Mouse (Mus musculus) kidney, postnatal 0 days (tissue): ENCODE data around the gene Slc4a10. TPM values are rescaled to one million over a fixed set of nuclear protein-coding genes. Genes with fewer than 3 reads are reported as not detected.

Experiments
- ATAC-seq: fragments of 200-750 bp; cut with Nextera tagmentation; replicated peaks from 2 replicates; pipeline ENCODE4 v1.8.0; 2017; ENCODE audit warnings: low read depth, moderate number of reproducible peaks, moderate TSS enrichment, moderate library complexity; ENCODE audit not compliant: low FRiP score
- DNase-seq: peaks from one replicate; pipeline ENCODE4 v3.0.0-alpha.2; 2016; ENCODE audit warnings: low spot score
- H3K27ac ChIP-seq: fragments of 300-500 bp; sonication (generic); 2 replicates; pipeline ENCODE4 v1.5.1; 2014; ENCODE audit warnings: mild to moderate bottlenecking
- H3K27me3 ChIP-seq: fragments of 300-500 bp; sonication (generic); 2 replicates; pipeline ENCODE4 v1.6.1; 2014; ENCODE audit warnings: low read length, mixed read lengths; ENCODE audit not compliant: insufficient read depth
- H3K36me3 ChIP-seq: fragments of 300-500 bp; sonication (generic); 2 replicates; pipeline ENCODE4 v1.6.1; 2014; ENCODE audit warnings: low read length, mixed read lengths; ENCODE audit not compliant: insufficient read depth
- H3K4me1 ChIP-seq: fragments of 300-500 bp; sonication (generic); replicated peaks from 2 replicates; pipeline ENCODE4 v1.6.1; 2014; ENCODE audit warnings: antibody characterized with exemption, low read length, mixed read lengths; ENCODE audit not compliant: insufficient read depth
- H3K4me2 ChIP-seq: fragments of 300-500 bp; sonication (generic); 2 replicates; pipeline ENCODE4 v1.6.1; 2014; ENCODE audit warnings: mild to moderate bottlenecking, low read length, moderate library complexity, mixed read lengths
- H3K4me3 ChIP-seq: fragments of 300-500 bp; sonication (generic); replicated peaks from 2 replicates; pipeline ENCODE4 v1.5.1; 2014; ENCODE audit warnings: low read depth, low read length
- H3K9ac ChIP-seq: fragments of 300-500 bp; sonication (generic); 2 replicates; pipeline ENCODE4 v1.6.1; 2014; ENCODE audit warnings: low read depth, low read length
- H3K9me3 ChIP-seq: fragments of 300-500 bp; sonication (generic); replicated peaks from 2 replicates; pipeline ENCODE4 v1.6.1; 2016; ENCODE audit warnings: low read length, inconsistent platforms, mixed read lengths
- CTCF ChIP-seq: IDR thresholded peaks from 2 replicates; pipeline ENCODE4 v1.5.1; 2016; ENCODE audit warnings: antibody characterized with exemption, low read depth, mild to moderate bottlenecking, moderate library complexity
- WGBS: fragments of 180-500 bp; shearing (Covaris S2); extraction: QIAGEN DNeasy Blood & Tissue Kit; methylation state at CpG from one replicate; pipeline ENCODE4 v1.1.7; 2014; 5-methylcytosine and 5-hydroxymethylcytosine counted together
- polyA plus RNA-seq: library from polyadenylated mRNA; unstranded; fragments of >200 nt; fragmentation: Nextera tagmentation; extraction: Ambion mirVana; gene quantifications from 2 replicates; pipeline ENCODE4 v1.2.1, GENCODE M21; 2015

Slc4a10 gene
- polyA plus RNA-seq, 1 experiment from 2014 or later = 0.38 TPM

- peak; percentile 60 for TF ChIP-seq CTCF
- DNase-seq (peak; percentile 53), ATAC-seq (no peak)
- no peak overlapping the region for H3K9ac ChIP-seq
- no peaks in the 10 kb centered on the region for H3K27me3 ChIP-seq
- WGBS = 0% methylated on average over 2 of the region's 2 CpGs
- H3K4me2 ChIP-seq = no peak overlapping the region
- H3K4me3 ChIP-seq = no peak overlapping the region
- H3K36me3 ChIP-seq = no peaks in the 10 kb centered on the region
- H3K27ac ChIP-seq = no peak overlapping the region
- H3K4me1 ChIP-seq = no peaks in the 10 kb centered on the region
- no peaks in the 10 kb centered on the region for H3K9me3 ChIP-seq
These were observed 239.6 kb downstream of the Slc4a10 start for GRCm38 (mm10) chr2:62285847-62286246.

- no peak overlapping the region for H3K27ac ChIP-seq
- H3K36me3 ChIP-seq = no peaks in the 10 kb centered on the region
- 80% methylated on average over 4 of the region's 4 CpGs for WGBS
- no peaks in the 10 kb centered on the region for H3K4me1 ChIP-seq
- DNase-seq (no peak), ATAC-seq (no peak)
- no peak overlapping the region for H3K4me2 ChIP-seq
- no peaks in the 10 kb centered on the region for H3K9me3 ChIP-seq
- no peaks in the 10 kb centered on the region for H3K27me3 ChIP-seq
- no peak for TF ChIP-seq CTCF
- H3K9ac ChIP-seq = no peak overlapping the region
- no peak overlapping the region for H3K4me3 ChIP-seq
These were observed 241.3 kb downstream of the Slc4a10 start for GRCm38 (mm10) chr2:62287532-62287931.

- Histone ChIP-seq H3K4me2 (no peak overlapping the region), H3K36me3 (no peaks in the 10 kb centered on the region), H3K4me3 (no peak overlapping the region), H3K27me3 (no peaks in the 10 kb centered on the region), H3K27ac (no peak overlapping the region), H3K9me3 (no peaks in the 10 kb centered on the region), H3K4me1 (no peaks in the 10 kb centered on the region), H3K9ac (no peak overlapping the region)
- no peak for TF ChIP-seq CTCF
- ATAC-seq = no peak
- DNase-seq = no peak
- WGBS = 50% methylated on average over 2 of the region's 2 CpGs
These were observed 247.6 kb downstream of the Slc4a10 start for GRCm38 (mm10) chr2:62293846-62294245.

GRCm38 (mm10) chr2:62301716-62302115, 255.5 kb downstream of the Slc4a10 start:
- no peak for TF ChIP-seq CTCF
- WGBS = 95% methylated on average over 2 of the region's 2 CpGs
- H3K36me3 ChIP-seq = no peaks in the 10 kb centered on the region
- H3K4me3 ChIP-seq = no peak overlapping the region
- no peaks in the 10 kb centered on the region for H3K27me3 ChIP-seq
- ATAC-seq (no peak), DNase-seq (no peak)
- H3K9me3 ChIP-seq = no peaks in the 10 kb centered on the region
- H3K4me1 ChIP-seq = no peaks in the 10 kb centered on the region
- no peak overlapping the region for H3K4me2 ChIP-seq
- no peak overlapping the region for H3K27ac ChIP-seq
- no peak overlapping the region for H3K9ac ChIP-seq

GRCm38 (mm10) chr2:62306978-62307377, 260.7 kb downstream of the Slc4a10 start:
- Histone ChIP-seq H3K9me3 (no peaks in the 10 kb centered on the region), H3K4me3 (no peak overlapping the region), H3K9ac (no peak overlapping the region), H3K36me3 (no peaks in the 10 kb centered on the region), H3K27me3 (no peaks in the 10 kb centered on the region), H3K4me1 (no peaks in the 10 kb centered on the region), H3K4me2 (no peak overlapping the region), H3K27ac (no peak overlapping the region)
- TF ChIP-seq CTCF = no peak
- DNase-seq (no peak), ATAC-seq (no peak)
- 70% methylated on average over 5 of the region's 5 CpGs for WGBS

- H3K9ac ChIP-seq = no peak overlapping the region
- H3K27me3 ChIP-seq = no peaks in the 10 kb centered on the region
- H3K4me1 ChIP-seq = no peaks in the 10 kb centered on the region
- no peak overlapping the region for H3K4me2 ChIP-seq
- no peak overlapping the region for H3K4me3 ChIP-seq
- no peaks in the 10 kb centered on the region for H3K36me3 ChIP-seq
- TF ChIP-seq CTCF = no peak
- H3K27ac ChIP-seq = no peak overlapping the region
- ATAC-seq = no peak
- no peak for DNase-seq
- WGBS = 80% methylated on average over 2 of the region's 2 CpGs
- H3K9me3 ChIP-seq = no peaks in the 10 kb centered on the region
These were observed 261.2 kb downstream of the Slc4a10 start for GRCm38 (mm10) chr2:62307477-62307876.

- H3K4me1 ChIP-seq = no peaks in the 10 kb centered on the region
- TF ChIP-seq CTCF = no peak
- H3K4me2 ChIP-seq = no peak overlapping the region
- H3K36me3 ChIP-seq = no peaks in the 10 kb centered on the region
- DNase-seq (no peak), ATAC-seq (no peak)
- 73% methylated on average over 2 of the region's 2 CpGs for WGBS
- no peak overlapping the region for H3K27ac ChIP-seq
- H3K9me3 ChIP-seq = no peaks in the 10 kb centered on the region
- H3K9ac ChIP-seq = no peak overlapping the region
- H3K4me3 ChIP-seq = no peak overlapping the region
- H3K27me3 ChIP-seq = no peaks in the 10 kb centered on the region
These were observed 270.7 kb downstream of the Slc4a10 start for GRCm38 (mm10) chr2:62316930-62317329.
